Mouse (Mus musculus): ENCODE data around the gene Ear14. TPM values are rescaled to one million over a fixed set of nuclear protein-coding genes. Genes with fewer than 3 reads are reported as not detected.
"Not testable (repeated sequence)": the region's sequence is repeated elsewhere in the genome, so short reads cannot be mapped to it uniquely, and the experiment has no call there.

Ear14 gene
- polyA plus RNA-seq, 1 experiment from 2014 or later: not detected

DNA sequence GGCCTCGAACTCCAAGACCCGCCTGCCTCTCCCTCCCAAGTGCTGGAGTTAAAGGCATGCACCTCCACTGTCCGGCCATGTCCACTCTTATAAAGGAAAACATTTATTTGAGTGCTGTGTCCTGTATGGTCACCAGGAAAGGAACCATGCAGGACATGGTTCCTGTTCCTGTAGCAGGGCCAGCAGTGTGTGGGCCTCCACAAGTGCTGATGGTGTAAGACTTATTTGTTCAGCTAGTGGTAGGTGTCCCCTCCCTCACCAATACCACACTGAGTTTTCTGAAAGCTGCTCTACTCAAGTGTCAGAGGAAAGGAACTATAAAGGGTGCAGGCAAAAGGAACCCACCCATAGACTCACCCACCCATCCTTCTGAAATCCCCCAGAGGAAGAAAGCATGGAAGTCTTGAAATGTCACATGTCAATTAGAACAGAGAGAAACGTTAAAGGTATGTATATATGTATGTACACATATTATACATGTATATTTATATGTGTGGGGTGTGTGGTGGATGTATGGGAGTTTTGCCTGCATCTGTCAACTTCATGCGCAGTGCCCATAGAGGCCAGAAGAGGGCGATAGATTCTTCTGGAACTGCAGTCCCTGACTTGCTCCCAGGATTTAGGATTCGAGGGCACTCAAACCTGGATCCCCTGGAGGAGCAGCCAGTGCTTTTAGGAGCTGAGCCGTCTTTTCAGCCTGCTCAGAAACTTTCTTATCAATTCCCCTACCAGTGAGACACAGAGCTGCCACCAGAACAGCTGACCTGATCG lies 30.9 kb upstream of the Ear14 start:
- H3K4me1 ChIP-seq (ENCODE audit: control insufficient read depth, insufficient read depth, low read length); H3K9me3 ChIP-seq (replicated peaks; ENCODE audit: control insufficient read depth, low read length); ATAC-seq (replicated peaks; ENCODE audit: insufficient number of reproducible peaks, low FRiP score, low TSS enrichment, low read depth); H3K4me3 ChIP-seq (ENCODE audit: low read depth, low read length); H3K9ac ChIP-seq (replicated peaks; ENCODE audit: low read length); H3K4me2 ChIP-seq (ENCODE audit: low read depth, low read length); H3K36me3 ChIP-seq (replicated peaks; ENCODE audit: control insufficient read depth, insufficient read depth, low read depth, low read length); H3K27ac ChIP-seq (replicated peaks; ENCODE audit: low read depth, low read length); H3K27me3 ChIP-seq (ENCODE audit: control insufficient read depth, insufficient read depth, low read length): not testable (repeated sequence)
- DNase-seq (ENCODE audit: low spot score): peak; percentile 75
- WGBS: 38% methylated on average over 9 of the region's 9 CpGs

GRCm38 (mm10) chr14:51172947-51173346 lies 30.2 kb upstream of the Ear14 start:
- H3K9ac ChIP-seq (replicated peaks; ENCODE audit: low read length): not testable (repeated sequence)

GRCm38 (mm10) chr14:51173843-51174242 lies 29.3 kb upstream of the Ear14 start:
- H3K27ac ChIP-seq (replicated peaks; ENCODE audit: low read depth, low read length): no peak overlapping the region
- H3K4me1 ChIP-seq (ENCODE audit: control insufficient read depth, insufficient read depth, low read length): no peaks in the 10 kb centered on the region
- WGBS: 51% methylated on average over 4 of the region's 4 CpGs

More at GRCm38 (mm10) chr14:51172947-51173346, 30.2 kb upstream of the Ear14 start:
- not testable (repeated sequence) for H3K27me3 ChIP-seq (ENCODE audit: control insufficient read depth, insufficient read depth, low read length); H3K27ac ChIP-seq (replicated peaks; ENCODE audit: low read depth, low read length); ATAC-seq (replicated peaks; ENCODE audit: insufficient number of reproducible peaks, low FRiP score, low TSS enrichment, low read depth); H3K36me3 ChIP-seq (replicated peaks; ENCODE audit: control insufficient read depth, insufficient read depth, low read depth, low read length); H3K4me3 ChIP-seq (ENCODE audit: low read depth, low read length); DNase-seq (ENCODE audit: low spot score); H3K4me1 ChIP-seq (ENCODE audit: control insufficient read depth, insufficient read depth, low read length); H3K4me2 ChIP-seq (ENCODE audit: low read depth, low read length); H3K9me3 ChIP-seq (replicated peaks; ENCODE audit: control insufficient read depth, low read length)
- WGBS: 51% methylated on average over 4 of the region's 4 CpGs

DNA sequence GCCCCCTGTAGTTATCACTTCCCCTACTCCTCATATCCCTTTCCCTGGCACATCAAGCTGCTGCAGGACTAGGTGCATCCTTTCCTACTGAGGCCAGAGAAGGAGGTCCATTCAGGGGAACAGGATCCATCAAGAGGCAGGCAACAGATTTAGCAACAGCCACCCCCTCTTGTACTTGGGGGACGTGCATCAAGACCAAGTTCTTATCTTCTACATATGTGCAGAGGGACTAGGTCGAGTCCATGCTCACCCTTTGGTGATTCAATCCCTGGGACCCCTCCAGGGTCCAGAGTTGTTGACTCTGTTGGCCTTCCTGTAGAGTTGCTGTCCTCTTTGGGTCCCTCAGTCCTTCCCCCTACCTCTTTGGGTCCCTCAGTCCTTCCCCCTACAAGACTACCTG lies 22.1 kb upstream of the Ear14 start:
- H3K9ac ChIP-seq (replicated peaks; ENCODE audit: low read length); H3K36me3 ChIP-seq (replicated peaks; ENCODE audit: control insufficient read depth, insufficient read depth, low read depth, low read length); H3K4me2 ChIP-seq (ENCODE audit: low read depth, low read length); H3K9me3 ChIP-seq (replicated peaks; ENCODE audit: control insufficient read depth, low read length); DNase-seq (ENCODE audit: low spot score); H3K4me1 ChIP-seq (ENCODE audit: control insufficient read depth, insufficient read depth, low read length); H3K27me3 ChIP-seq (ENCODE audit: control insufficient read depth, insufficient read depth, low read length); H3K27ac ChIP-seq (replicated peaks; ENCODE audit: low read depth, low read length); ATAC-seq (replicated peaks; ENCODE audit: insufficient number of reproducible peaks, low FRiP score, low TSS enrichment, low read depth); H3K4me3 ChIP-seq (ENCODE audit: low read depth, low read length): not testable (repeated sequence)
- WGBS: 76% methylated on average over 2 of the region's 2 CpGs

More at GRCm38 (mm10) chr14:51173843-51174242, 29.3 kb upstream of the Ear14 start:
- Histone ChIP-seq H3K36me3 (replicated peaks; ENCODE audit: control insufficient read depth, insufficient read depth, low read depth, low read length) (no peaks in the 10 kb centered on the region), H3K9ac (replicated peaks; ENCODE audit: low read length) (no peak overlapping the region), H3K4me3 (ENCODE audit: low read depth, low read length) (no peak overlapping the region), H3K9me3 (replicated peaks; ENCODE audit: control insufficient read depth, low read length) (no peaks in the 10 kb centered on the region), H3K4me2 (ENCODE audit: low read depth, low read length) (no peak overlapping the region), H3K27me3 (ENCODE audit: control insufficient read depth, insufficient read depth, low read length) (no peaks in the 10 kb centered on the region)
- no peak for ATAC-seq (replicated peaks; ENCODE audit: insufficient number of reproducible peaks, low FRiP score, low TSS enrichment, low read depth)
- no peak for DNase-seq (ENCODE audit: low spot score)

DNA sequence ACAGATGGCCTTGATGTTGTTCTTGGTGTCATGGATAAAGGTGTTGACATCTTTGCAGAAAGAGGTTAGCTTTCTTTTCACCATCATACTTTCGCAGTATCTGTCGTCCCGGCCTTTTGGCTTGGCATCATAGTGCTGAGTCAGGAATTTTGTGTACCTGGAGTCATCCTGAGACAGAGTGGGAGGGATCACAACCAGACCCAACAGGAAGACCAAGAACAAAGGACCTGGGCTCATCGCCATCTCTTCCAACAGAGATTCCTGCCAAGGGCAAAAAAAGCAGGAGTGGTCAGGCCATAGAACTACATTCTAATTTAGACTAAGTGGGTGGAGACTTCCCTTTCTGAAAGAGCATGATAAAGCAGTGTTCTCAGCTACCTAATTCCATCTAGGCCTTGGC lies 7.5 kb upstream of the Ear14 start:
- 93% methylated on average over 4 of the region's 4 CpGs for WGBS
- no peak overlapping the region for H3K4me2 ChIP-seq (ENCODE audit: low read depth, low read length)

GRCm38 (mm10) chr14:51199098-51200023 lies 3.8 kb upstream of the Ear14 start, which contains the start of gene Ang2:
Gene Ang2, minus strand, starts transcription at chr14:51199148.
- H3K4me3 ChIP-seq (ENCODE audit: low read depth, low read length): no peak within 1 kb of the TSS
- no peaks in the 10 kb centered on the region for H3K9me3 ChIP-seq (replicated peaks; ENCODE audit: control insufficient read depth, low read length)
- no peaks in the 10 kb centered on the region for H3K36me3 ChIP-seq (replicated peaks; ENCODE audit: control insufficient read depth, insufficient read depth, low read depth, low read length)
- H3K27me3 ChIP-seq (ENCODE audit: control insufficient read depth, insufficient read depth, low read length): no peaks in the 10 kb centered on the region
- no peak within 1 kb of the TSS for H3K27ac ChIP-seq (replicated peaks; ENCODE audit: low read depth, low read length)
- ATAC-seq (replicated peaks; ENCODE audit: insufficient number of reproducible peaks, low FRiP score, low TSS enrichment, low read depth): no peak
- no peak within 1 kb of the TSS for H3K4me2 ChIP-seq (ENCODE audit: low read depth, low read length)
- WGBS: 80% methylated on average over 5 of the region's 5 CpGs
- no peak within 1 kb of the TSS for H3K9ac ChIP-seq (replicated peaks; ENCODE audit: low read length)
- DNase-seq (ENCODE audit: low spot score): no peak
- H3K4me1 ChIP-seq (ENCODE audit: control insufficient read depth, insufficient read depth, low read length): no peaks in the 10 kb centered on the region

More for the DNA sequence above, 7.5 kb upstream of the Ear14 start:
- Histone ChIP-seq H3K4me1 (ENCODE audit: control insufficient read depth, insufficient read depth, low read length) (no peaks in the 10 kb centered on the region), H3K27me3 (ENCODE audit: control insufficient read depth, insufficient read depth, low read length) (no peaks in the 10 kb centered on the region), H3K4me3 (ENCODE audit: low read depth, low read length) (no peak overlapping the region), H3K27ac (replicated peaks; ENCODE audit: low read depth, low read length) (no peak overlapping the region), H3K36me3 (replicated peaks; ENCODE audit: control insufficient read depth, insufficient read depth, low read depth, low read length) (no peaks in the 10 kb centered on the region), H3K9ac (replicated peaks; ENCODE audit: low read length) (no peak overlapping the region), H3K9me3 (replicated peaks; ENCODE audit: control insufficient read depth, low read length) (no peaks in the 10 kb centered on the region)
- ATAC-seq (replicated peaks; ENCODE audit: insufficient number of reproducible peaks, low FRiP score, low TSS enrichment, low read depth): no peak
- no peak for DNase-seq (ENCODE audit: low spot score)

GRCm38 (mm10) chr14:51200054-51200453 lies 3.1 kb upstream of the Ear14 start:
- no peaks in the 10 kb centered on the region for H3K36me3 ChIP-seq (replicated peaks; ENCODE audit: control insufficient read depth, insufficient read depth, low read depth, low read length)
- H3K4me3 ChIP-seq (ENCODE audit: low read depth, low read length): no peak overlapping the region
- no peak overlapping the region for H3K9ac ChIP-seq (replicated peaks; ENCODE audit: low read length)
- H3K9me3 ChIP-seq (replicated peaks; ENCODE audit: control insufficient read depth, low read length): no peaks in the 10 kb centered on the region
- H3K27me3 ChIP-seq (ENCODE audit: control insufficient read depth, insufficient read depth, low read length): no peaks in the 10 kb centered on the region
- H3K4me1 ChIP-seq (ENCODE audit: control insufficient read depth, insufficient read depth, low read length): no peaks in the 10 kb centered on the region
- ATAC-seq (replicated peaks; ENCODE audit: insufficient number of reproducible peaks, low FRiP score, low TSS enrichment, low read depth) (no peak), DNase-seq (ENCODE audit: low spot score) (no peak)
- H3K27ac ChIP-seq (replicated peaks; ENCODE audit: low read depth, low read length): no peak overlapping the region
- WGBS: 98% methylated on average over 2 of the region's 2 CpGs
- H3K4me2 ChIP-seq (ENCODE audit: low read depth, low read length): no peak overlapping the region

- Histone ChIP-seq H3K4me1 (ENCODE audit: control insufficient read depth, insufficient read depth, low read length) (no peaks in the 10 kb centered on the region), H3K9me3 (replicated peaks; ENCODE audit: control insufficient read depth, low read length) (no peaks in the 10 kb centered on the region), H3K4me2 (ENCODE audit: low read depth, low read length) (no peak overlapping the region), H3K27me3 (ENCODE audit: control insufficient read depth, insufficient read depth, low read length) (no peaks in the 10 kb centered on the region), H3K36me3 (replicated peaks; ENCODE audit: control insufficient read depth, insufficient read depth, low read depth, low read length) (no peaks in the 10 kb centered on the region), H3K27ac (replicated peaks; ENCODE audit: low read depth, low read length) (no peak overlapping the region), H3K4me3 (ENCODE audit: low read depth, low read length) (no peak overlapping the region), H3K9ac (replicated peaks; ENCODE audit: low read length) (no peak overlapping the region)
- no peak for ATAC-seq (replicated peaks; ENCODE audit: insufficient number of reproducible peaks, low FRiP score, low TSS enrichment, low read depth)
- no peak for DNase-seq (ENCODE audit: low spot score)
- WGBS: 94% methylated on average over 2 of the region's 2 CpGs
Measured at GRCm38 (mm10) chr14:51200466-51200865, 2.7 kb upstream of the Ear14 start.

Measured in embryonic facial prominence, embryonic 11.5 days (tissue).